Mouse (Mus musculus): Measurements from ENCODE around the gene Polr3b.

The Polr3b gene

DNA sequence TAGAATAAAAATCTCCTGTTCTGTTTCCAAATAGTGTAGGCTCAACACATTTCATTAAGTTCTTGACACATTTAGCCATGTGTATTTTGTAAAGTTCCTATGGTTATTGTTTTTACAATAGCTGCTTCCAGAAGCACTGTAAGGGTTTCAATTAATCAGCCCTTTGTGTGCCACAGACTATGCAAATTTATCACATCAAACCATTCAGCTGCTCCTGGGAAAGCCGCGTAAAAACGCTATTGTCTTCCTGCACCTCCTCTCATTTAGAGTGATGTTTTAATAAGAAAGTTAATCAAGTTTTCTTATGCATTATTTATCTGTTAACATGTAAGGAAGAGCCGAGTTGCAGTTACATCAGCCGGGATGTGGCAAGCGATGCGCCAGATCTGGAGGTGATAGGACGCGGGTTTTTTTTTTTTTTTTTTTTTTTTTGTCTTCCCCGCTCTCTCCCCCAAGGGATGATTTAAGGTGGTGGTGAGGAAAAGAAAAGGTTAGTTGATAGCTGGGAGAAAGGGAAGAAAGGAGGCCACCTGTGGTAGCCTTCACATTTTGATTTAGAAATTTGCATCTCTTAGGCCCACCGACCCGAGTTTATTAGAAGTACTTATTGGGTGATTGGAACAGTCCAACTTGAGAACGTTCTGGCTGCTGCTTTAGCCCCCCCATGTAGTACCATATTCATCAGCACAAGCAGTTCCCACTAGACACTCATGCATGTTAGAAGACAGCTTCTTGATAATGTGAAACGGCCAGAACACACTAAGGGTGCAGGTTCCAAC lies 85.8 kb downstream of the Polr3b start:
- in situ Hi-C loops (cut with MboI, MseI) = no loop called here

GRCm38 (mm10) chr10:84710192-84710591 lies 88.1 kb downstream of the Polr3b start:
- in situ Hi-C loops (cut with MboI, MseI) = no loop called here

GRCm38 (mm10) chr10:84710827-84711226 lies 88.7 kb downstream of the Polr3b start:
- in situ Hi-C loops (cut with MboI, MseI) = no loop called here

- in situ Hi-C loops (cut with MboI, MseI) = no loop called here
Observed at GRCm38 (mm10) chr10:84711479-84711878, 89.4 kb downstream of the Polr3b start.

DNA sequence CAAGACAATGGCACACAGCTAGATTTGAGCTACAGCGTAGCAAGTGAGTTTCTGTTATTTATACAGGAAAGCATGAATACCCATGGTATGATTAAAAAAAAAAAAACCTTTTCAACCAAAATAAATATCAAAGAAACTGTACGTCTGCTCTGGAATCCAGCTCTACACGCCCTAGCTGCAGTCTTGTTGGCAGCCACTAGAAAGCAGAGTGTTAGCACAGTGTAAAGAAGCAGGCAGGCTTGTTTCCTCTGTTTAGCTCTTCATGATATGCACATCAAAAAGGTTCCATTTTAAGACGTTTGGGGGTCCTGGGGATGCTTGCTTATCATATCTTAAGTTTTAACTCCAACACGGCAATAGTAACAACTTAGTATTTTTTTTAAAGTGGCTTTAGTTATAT lies 89.8 kb downstream of the Polr3b start:
- in situ Hi-C loops (cut with MboI, MseI) = no loop called here

- in situ Hi-C loops (cut with MboI, MseI) = no loop called here
Observed at GRCm38 (mm10) chr10:84712532-84712931, 90.4 kb downstream of the Polr3b start.

DNA sequence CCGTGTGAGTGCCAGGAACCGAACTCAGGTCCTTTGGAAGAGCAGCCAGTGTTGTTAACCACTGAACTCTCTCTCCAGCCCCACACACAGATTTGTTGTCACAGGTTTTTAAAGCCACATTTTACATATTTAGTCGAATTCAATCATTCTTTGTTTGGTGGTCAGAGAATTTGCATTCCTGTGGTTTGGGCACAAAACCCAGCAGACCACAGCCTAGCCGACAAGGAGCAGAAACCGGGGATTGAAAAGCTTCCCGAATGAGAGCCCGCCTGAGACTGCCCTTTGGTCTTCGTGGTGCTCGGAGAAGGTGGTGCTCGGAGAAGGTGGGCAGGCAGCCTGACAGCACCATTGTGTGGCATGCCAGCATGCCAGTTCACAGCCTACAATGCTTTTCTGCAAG lies 91.0 kb downstream of the Polr3b start:
- in situ Hi-C loops (cut with MboI, MseI) = no loop called here

- in situ Hi-C loops (cut with MboI, MseI) = loop anchor here (5.0 kb wide), 1 partner anchor 72 kb away; no protein-coding TSS in a partner anchor
Observed at GRCm38 (mm10) chr10:84715639-84716038, 93.5 kb downstream of the Polr3b start.

- in situ Hi-C loops (cut with MboI, MseI) = loop anchor here (5.0 kb wide), 1 partner anchor 71 kb away; no protein-coding TSS in a partner anchor
Observed at GRCm38 (mm10) chr10:84716581-84716980, 94.5 kb downstream of the Polr3b start.

- in situ Hi-C loops (cut with MboI, MseI) = no loop called here
Observed at GRCm38 (mm10) chr10:84722711-84723110, 100.6 kb downstream of the Polr3b start.

DNA sequence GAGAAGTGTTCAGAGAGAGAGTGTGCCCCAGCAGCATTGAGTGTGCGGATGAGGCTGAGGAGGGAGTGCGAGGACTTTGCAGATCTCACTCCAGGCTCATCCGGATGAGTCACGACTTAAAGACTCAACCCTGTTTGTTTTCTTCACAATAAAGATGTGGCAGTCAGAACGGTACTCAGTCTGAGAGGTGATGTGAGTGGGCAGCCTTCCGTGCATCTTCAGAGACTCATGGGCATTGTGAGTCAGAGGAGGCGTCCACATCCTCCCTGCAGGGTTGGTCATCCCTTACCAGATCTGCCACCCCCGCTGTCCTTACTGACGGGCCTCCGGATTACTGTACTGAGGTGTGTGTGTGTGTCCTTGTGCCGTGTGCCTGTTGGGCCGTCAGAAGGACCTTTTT lies 104.9 kb downstream of the Polr3b start:
- in situ Hi-C loops (cut with MboI, MseI) = no loop called here

DNA sequence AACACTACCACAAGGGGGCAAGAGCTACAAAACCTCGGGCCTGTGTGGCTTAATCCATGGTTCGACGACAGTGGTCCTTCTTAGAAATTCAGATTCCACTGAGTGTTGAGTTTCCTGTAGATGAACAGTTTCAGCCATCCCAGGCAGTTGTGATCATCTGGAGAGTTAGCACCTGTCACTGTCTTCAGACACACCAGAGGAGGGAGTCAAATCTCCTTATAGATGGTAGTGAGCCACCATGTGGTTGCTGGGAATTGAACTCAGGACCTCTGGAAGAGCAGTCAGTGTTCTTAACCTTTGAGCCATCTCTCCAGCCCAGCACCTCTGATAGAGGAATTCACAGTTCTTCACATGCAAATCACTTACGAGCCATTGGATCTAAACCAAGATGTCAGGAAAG lies 105.7 kb downstream of the Polr3b start:
- in situ Hi-C loops (cut with MboI, MseI) = no loop called here

DNA sequence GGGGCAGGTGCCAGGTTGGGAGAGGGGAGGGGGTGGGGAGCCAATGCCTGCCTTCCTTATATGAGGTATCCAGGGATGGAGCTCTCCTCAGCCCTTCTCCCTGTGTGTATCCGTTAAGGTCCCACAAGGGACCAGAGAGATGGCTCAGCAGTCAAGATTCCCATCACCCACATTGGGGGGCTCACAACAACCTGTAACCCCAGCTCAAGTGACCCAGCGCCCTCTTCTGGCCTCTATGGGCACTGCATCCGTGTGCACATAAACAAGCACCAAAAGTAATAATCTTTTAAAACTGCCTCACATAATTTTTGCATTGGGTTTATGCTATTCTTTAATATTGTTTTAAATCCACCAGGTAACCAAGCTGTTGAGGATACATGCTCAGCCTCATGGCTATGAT lies 108.0 kb downstream of the Polr3b start:
- in situ Hi-C loops (cut with MboI, MseI) = no loop called here

DNA sequence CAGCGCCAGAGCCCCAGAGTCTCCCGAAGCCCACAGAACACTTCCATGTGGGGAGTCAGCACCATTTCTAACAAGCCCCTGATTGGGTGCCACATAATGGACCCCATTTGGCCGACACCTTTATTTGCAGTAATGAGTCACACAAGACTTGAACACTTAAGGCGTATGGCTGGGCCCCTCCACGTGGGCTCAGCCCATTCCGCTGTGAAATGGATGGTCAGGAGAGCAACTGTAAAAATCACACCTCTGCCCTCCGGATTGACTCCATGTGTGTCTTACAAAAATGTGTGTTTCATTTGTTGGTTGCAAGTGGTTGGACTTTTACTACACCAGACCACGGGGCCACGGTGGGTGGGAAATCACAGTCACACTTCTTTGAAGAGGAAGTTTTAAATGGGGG lies 108.9 kb downstream of the Polr3b start:
- in situ Hi-C loops (cut with MboI, MseI) = no loop called here

GRCm38 (mm10) chr10:84733511-84733910 lies 111.4 kb downstream of the Polr3b start:
- in situ Hi-C loops (cut with MboI, MseI) = no loop called here

DNA sequence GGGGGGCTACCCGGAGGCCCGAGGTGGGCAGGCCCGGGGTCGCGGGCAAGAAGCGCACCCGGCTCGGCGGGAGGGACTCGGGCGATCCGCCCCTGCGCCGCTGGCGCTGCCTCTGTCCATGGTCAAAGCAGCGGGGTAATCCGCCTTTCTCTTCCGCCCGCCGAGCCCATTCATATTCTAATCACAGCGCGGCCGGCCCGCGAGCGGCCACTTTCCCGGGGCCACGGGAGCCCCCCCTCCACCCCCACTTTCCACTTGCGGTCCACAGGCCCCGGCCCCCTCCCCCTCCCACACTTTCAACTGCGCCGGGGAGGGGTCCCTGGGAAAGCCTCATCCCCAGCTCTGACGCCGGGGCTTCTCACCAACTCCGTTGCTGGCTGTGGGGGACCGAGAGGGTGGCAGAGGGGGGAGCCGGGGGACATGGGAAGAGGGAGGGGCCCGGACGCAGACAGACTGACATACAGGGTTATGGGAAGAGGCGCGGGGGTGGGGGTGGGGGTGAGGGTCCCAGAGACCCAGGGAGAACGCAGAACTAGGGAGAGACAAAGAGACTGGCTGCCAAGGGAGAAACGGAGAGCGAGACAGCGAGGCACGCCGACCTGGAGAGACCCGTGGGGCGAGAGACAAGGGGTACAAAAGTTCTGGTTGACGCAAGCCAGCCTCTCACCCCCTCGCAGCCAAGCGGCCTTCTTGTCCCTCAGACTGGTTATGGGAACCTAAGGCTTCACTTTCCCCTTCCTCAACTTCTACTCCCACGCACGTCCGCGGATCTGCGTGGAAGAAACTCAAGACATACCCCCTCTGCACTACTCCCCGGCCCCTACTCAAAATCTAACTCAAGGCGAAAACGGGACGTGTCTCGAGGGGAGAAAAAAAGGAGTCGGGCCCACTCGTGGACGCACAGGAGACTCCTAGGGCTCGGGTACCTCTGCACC lies 133.0 kb downstream of the Polr3b start:
- in situ Hi-C loops (cut with MboI, MseI) = no loop called here

DNA sequence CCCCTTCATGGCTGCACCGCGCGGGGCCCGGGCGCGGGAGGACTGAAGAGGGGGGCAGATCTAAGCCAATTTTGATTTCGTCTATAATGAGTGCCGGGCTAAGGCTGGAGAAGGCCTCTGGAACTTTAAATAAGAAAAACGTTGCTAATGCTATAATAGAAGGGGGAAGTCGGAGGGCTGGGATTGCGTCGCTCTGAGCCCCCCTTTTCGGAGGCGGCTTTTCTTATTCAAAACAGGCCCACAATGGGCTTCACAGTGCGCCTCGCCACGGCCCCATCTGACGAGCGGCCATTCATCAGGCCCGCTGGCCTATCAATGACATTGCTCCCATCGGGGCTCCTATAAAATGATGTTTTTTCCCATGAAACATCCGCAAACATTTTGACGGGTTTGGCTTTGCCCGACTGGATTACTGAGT lies 133.7 kb downstream of the Polr3b start, which contains the start of gene Rfx4:
Rfx4 (plus strand) TSS at position 277 of the 418 bp plus-strand sequence.
- in situ Hi-C loops (cut with MboI, MseI) = no loop called here

GRCm38 (mm10) chr10:84756435-84757095 lies 134.5 kb downstream of the Polr3b start:
- in situ Hi-C loops (cut with MboI, MseI) = no loop called here

DNA sequence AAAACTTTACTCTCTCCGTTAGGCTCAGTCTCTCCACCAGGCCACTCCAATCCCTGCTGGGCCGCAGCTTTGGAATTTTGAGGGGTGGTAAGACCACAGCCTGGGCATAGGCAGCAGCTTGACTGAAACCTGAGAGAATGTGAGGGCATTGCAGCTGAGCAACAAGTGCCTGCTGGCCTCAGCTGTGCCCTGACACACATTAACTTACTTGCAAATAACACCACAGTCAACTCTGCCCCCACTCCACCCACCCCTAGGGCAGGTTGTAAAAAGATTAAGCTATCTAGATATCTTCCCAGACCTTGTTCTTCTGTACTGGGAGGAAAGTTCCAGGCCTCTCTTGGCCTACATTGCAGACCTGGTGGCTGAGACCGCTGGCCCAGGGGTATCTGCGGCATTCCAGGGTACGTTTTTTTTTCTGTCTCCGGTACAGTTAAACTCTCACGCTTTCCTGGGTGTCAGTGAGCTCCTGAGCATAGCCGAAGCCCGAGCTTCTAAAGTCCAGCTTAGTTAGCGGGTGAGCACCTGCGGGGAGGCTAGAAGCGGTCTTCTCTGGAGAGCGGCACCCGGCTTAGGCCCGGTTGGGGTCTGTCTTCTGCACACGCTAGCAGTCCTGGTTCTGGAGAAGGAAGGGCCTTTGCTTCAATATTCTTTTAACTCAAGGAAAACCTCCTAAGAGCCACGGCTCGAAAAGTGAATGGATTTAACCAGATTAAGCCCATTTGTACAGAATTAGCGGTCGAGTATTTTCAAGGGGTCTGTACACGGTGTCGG lies 135.5 kb downstream of the Polr3b start:
- in situ Hi-C loops (cut with MboI, MseI) = no loop called here

- in situ Hi-C loops (cut with MboI, MseI) = no loop called here
Observed at GRCm38 (mm10) chr10:84758200-84758468, 136.0 kb downstream of the Polr3b start.

Data from T-helper 1 cell (primary cell).